Mouse (Mus musculus): ENCODE results near the gene Sdhaf4. TPM values are rescaled to one million over a fixed set of nuclear protein-coding genes. Genes with fewer than 3 reads are reported as not detected.

Gene Sdhaf4
- total and polyA plus RNA-seq, 3 experiments, result 1.1 to 50.3 (median 44.1) TPM

DNA sequence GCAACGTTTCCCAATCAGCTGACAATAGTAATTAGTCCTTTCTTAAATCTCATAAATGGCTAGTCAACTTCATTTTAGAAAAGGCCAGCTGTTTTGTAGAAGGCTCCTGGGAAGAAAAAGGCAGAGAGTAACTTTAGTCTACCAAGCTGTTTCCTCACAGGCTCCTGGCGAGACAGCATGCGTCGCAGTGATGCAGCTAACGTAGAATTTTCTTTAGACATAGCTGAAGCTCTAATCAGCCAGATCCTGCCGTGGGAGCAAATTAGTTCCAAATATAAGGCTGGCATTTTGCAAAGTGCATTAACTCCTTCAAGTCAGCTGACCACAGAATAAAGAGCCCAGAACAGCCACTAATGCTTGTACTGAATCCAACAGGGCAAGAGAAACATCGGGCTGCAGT is 57.2 kb downstream of the Sdhaf4 start:
- Histone ChIP-seq H3K27me3 (ENCODE audit: insufficient read depth, low read length) (peaks cover 7% of the 10 kb centered on the region), H3K4me3 (ENCODE audit: low read depth, low read length) (no peak overlapping the region), H3K4me1 (ENCODE audit: insufficient read depth, low read depth, low read length) (peaks cover 7% of the 10 kb centered on the region), H3K9me3 (replicated peaks) (no peaks in the 10 kb centered on the region), H3K36me3 (replicated peaks) (no peaks in the 10 kb centered on the region)
- DNase-seq (ENCODE audit: low spot score) (no peak), ATAC-seq (ENCODE audit: extremely low read depth, insufficient number of reproducible peaks, low FRiP score, poor library complexity, severe bottlenecking) (no peak)
- no peak for TF ChIP-seq CTCF (IDR thresholded peaks at IDR 0.05; ENCODE audit: low read depth, low read length)
- TF ChIP-seq GATA1 (IDR thresholded peaks at IDR 0.05; ENCODE audit: borderline replicate concordance, low read length), result no peak
- no peak for TF ChIP-seq POLR2AphosphoS5 (IDR thresholded peaks at IDR 0.05; ENCODE audit: insufficient replicate concordance, low read depth, low read length)
- TF ChIP-seq TAL1 (conservative IDR thresholded peaks at IDR 0.05; ENCODE audit: low read depth, low read length), result no peak
- no peak for TF ChIP-seq GATA2 (IDR thresholded peaks at IDR 0.05; ENCODE audit: borderline replicate concordance, low read depth, low read length)

Other genes with a start within 250 kb of the Sdhaf4 start
- not detected in 2 replicates for gene B3gat2, start 243.9 kb downstream of the Sdhaf4 start, total RNA-seq (2014; fragmentation: Nextera tagmentation)
- gene B3gat2, start 243.9 kb downstream of the Sdhaf4 start, total RNA-seq (2017), result 0.22 and 0.46 TPM in 2 replicates
- 0.01 and 0.02 TPM in 2 replicates for gene B3gat2, start 243.9 kb downstream of the Sdhaf4 start, polyA plus RNA-seq (2012)
- 382 and 473 TPM in 2 replicates for gene Smap1, start 83.3 kb downstream of the Sdhaf4 start, total RNA-seq (2014; fragmentation: Nextera tagmentation)
- gene Smap1, start 83.3 kb downstream of the Sdhaf4 start, total RNA-seq (2017), result 80.9 and 98.0 TPM in 2 replicates
- gene Smap1, start 83.3 kb downstream of the Sdhaf4 start, polyA plus RNA-seq (2012), result 34.7 and 37.6 TPM in 2 replicates
- not detected in 2 replicates for gene Fam135a, start 94.7 kb upstream of the Sdhaf4 start, total RNA-seq (2014; fragmentation: Nextera tagmentation)
- gene Fam135a, start 94.7 kb upstream of the Sdhaf4 start, total RNA-seq (2017), result 0.06 and 0.16 TPM in 2 replicates
- not detected in 2 replicates for gene Fam135a, start 94.7 kb upstream of the Sdhaf4 start, polyA plus RNA-seq (2012)
- not detected in 2 replicates for gene Col9a1, start 172.0 kb upstream of the Sdhaf4 start, total RNA-seq (2014; fragmentation: Nextera tagmentation)
- gene Col9a1, start 172.0 kb upstream of the Sdhaf4 start, total RNA-seq (2017), result 0.12 and 0.22 TPM in 2 replicates
- gene Col9a1, start 172.0 kb upstream of the Sdhaf4 start, polyA plus RNA-seq (2012), result not detected in 2 replicates